Mouse (Mus musculus) liver, embryonic 14.5 days (tissue): Measurements from ENCODE around the gene Tmem127. TPM values are rescaled to one million over a fixed set of nuclear protein-coding genes. Genes with fewer than 3 reads are reported as not detected.
"Not testable (repeated sequence)": the region's sequence is repeated elsewhere in the genome, so short reads cannot be mapped to it uniquely, and the experiment has no call there.

Experiments
- ATAC-seq: fragments of 200-750 bp; cut with Nextera tagmentation; 2 replicates; pipeline ENCODE4 v1.8.0; 2017; ENCODE audit warnings: moderate number of reproducible peaks, mild to moderate bottlenecking, moderate library complexity; ENCODE audit not compliant: insufficient read depth
- DNase-seq, 3 experiments: peaks; one replicate each; pipeline ENCODE4 v3.0.0-alpha.2; 2012 to 2013; ENCODE audit warnings: low read depth in 3 of 3, low spot score in 3 of 3
- H3K27ac ChIP-seq: fragments of 300-500 bp; sonication (generic); 2 replicates; pipeline ENCODE4 v1.5.1; 2014; ENCODE audit warnings: moderate library complexity, mild to moderate bottlenecking, control low read depth, inconsistent platforms
- H3K27me3 ChIP-seq: fragments of 300-500 bp; sonication (generic); 2 replicates; pipeline ENCODE4 v1.6.1; 2014; ENCODE audit warnings: mild to moderate bottlenecking, low read length, moderate library complexity; ENCODE audit not compliant: control insufficient read depth, insufficient read depth
- H3K36me3 ChIP-seq: fragments of 300-500 bp; sonication (generic); replicated peaks from 2 replicates; pipeline ENCODE4 v1.6.1; 2014; ENCODE audit warnings: low read depth; ENCODE audit not compliant: control insufficient read depth, insufficient read depth
- H3K4me1 ChIP-seq, 2 experiments: fragments of 200-500 bp in 1 of 2; fragments of 300-500 bp in 1 of 2; sonication (generic) in 1 of 2; replicated peaks; 2 replicates each; pipeline ENCODE4 v1.6.1; 2012 to 2014; ENCODE audit warnings: antibody characterized with exemption in 1 of 2, inconsistent platforms in 1 of 2, low read length in 1 of 2; ENCODE audit not compliant: control insufficient read depth in 2 of 2, insufficient read depth in 2 of 2
- H3K4me2 ChIP-seq: fragments of 300-500 bp; sonication (generic); 2 replicates; pipeline ENCODE4 v1.6.1; 2014; ENCODE audit warnings: low read depth, mild to moderate bottlenecking, control low read depth, moderate library complexity
- H3K4me3 ChIP-seq, 2 experiments: fragments of 200-500 bp in 1 of 2; fragments of 300-500 bp in 1 of 2; sonication (generic) in 1 of 2; 2 replicates each; pipeline ENCODE4 v1.5.1; 2012 to 2014; ENCODE audit warnings: low read depth in 2 of 2, low read length in 2 of 2, mild to moderate bottlenecking in 2 of 2, control low read depth in 1 of 2, inconsistent platforms in 1 of 2, moderate library complexity in 1 of 2; ENCODE audit not compliant: insufficient read depth in 1 of 2
- H3K9ac ChIP-seq: fragments of 300-500 bp; sonication (generic); replicated peaks from 2 replicates; pipeline ENCODE4 v1.6.1; 2014; ENCODE audit warnings: mild to moderate bottlenecking, control low read depth, moderate library complexity
- H3K9me3 ChIP-seq: fragments of 300-500 bp; sonication (generic); 2 replicates; pipeline ENCODE4 v1.6.1; 2016; ENCODE audit warnings: low read length, mixed read lengths; ENCODE audit not compliant: control insufficient read depth
- CTCF ChIP-seq: IDR thresholded peaks from 2 replicates; pipeline ENCODE4 v1.5.1; 2016; ENCODE audit warnings: antibody characterized with exemption, low read depth, control low read depth
- EP300 ChIP-seq: IDR thresholded peaks from 2 replicates; pipeline ENCODE4 v1.6.1; 2016; ENCODE audit warnings: antibody characterized with exemption, low read depth
- WGBS: fragments of 180-500 bp; shearing (Covaris S2); extraction: QIAGEN DNeasy Blood & Tissue Kit; methylation state at CpG from one replicate; pipeline ENCODE4 v1.1.7; 2014; ENCODE audit not compliant: insufficient replicate concordance; 5-methylcytosine and 5-hydroxymethylcytosine counted together
- polyA plus RNA-seq, 2 experiments: library from polyadenylated mRNA; depleted of rRNA in 1 of 2; stranded (reverse) in 1 of 2; unstranded in 1 of 2; fragments of >200 nt; fragmentation: Nextera tagmentation in 1 of 2; extraction: Ambion mirVana in 1 of 2; gene quantifications; 2 replicates each; pipeline versions ENCODE4 v1.2.1 to v1.2.3; 2012 to 2014

The Tmem127 gene
- polyA plus RNA-seq, 2 experiments, result 7.4 to 8.4 TPM

GRCm38 (mm10) chr2:127297001-127297805 lies 49.5 kb downstream of the Tmem127 start:
- 85% methylated on average over 7 of the region's 7 CpGs for WGBS
- Histone ChIP-seq H3K4me3 (no peak overlapping the region), H3K9me3 (no peaks in the 10 kb centered on the region), H3K27me3 (no peaks in the 10 kb centered on the region), H3K4me1 (no peaks in the 10 kb centered on the region), H3K36me3 (peaks cover 63% of the 10 kb centered on the region), H3K9ac (no peak overlapping the region), H3K4me2 (no peak overlapping the region), H3K27ac (no peak overlapping the region)
- TF ChIP-seq EP300, result no peak
- TF ChIP-seq CTCF, result no peak
- ATAC-seq (no peak), DNase-seq (no peak)

GRCm38 (mm10) chr2:127298056-127298455 lies 50.3 kb downstream of the Tmem127 start:
- Histone ChIP-seq H3K4me1 (no peaks in the 10 kb centered on the region), H3K27me3 (no peaks in the 10 kb centered on the region), H3K4me3 (no peak overlapping the region), H3K9me3 (no peaks in the 10 kb centered on the region), H3K4me2 (no peak overlapping the region), H3K36me3 (peaks cover 59% of the 10 kb centered on the region), H3K27ac (no peak overlapping the region), H3K9ac (no peak overlapping the region)
- ATAC-seq (no peak), DNase-seq (no peak)
- 94% methylated on average over 1 of the region's 1 CpGs for WGBS
- TF ChIP-seq EP300, result no peak
- TF ChIP-seq CTCF, result no peak

- H3K4me2 ChIP-seq, result no peak overlapping the region
- H3K4me3 ChIP-seq, result no peak overlapping the region
- peaks cover 41% of the 10 kb centered on the region for H3K36me3 ChIP-seq
- no peak overlapping the region for H3K9ac ChIP-seq
- ATAC-seq (no peak), DNase-seq (no peak)
- no peaks in the 10 kb centered on the region for H3K4me1 ChIP-seq
- H3K27ac ChIP-seq, result no peak overlapping the region
- no peaks in the 10 kb centered on the region for H3K27me3 ChIP-seq
- no peaks in the 10 kb centered on the region for H3K9me3 ChIP-seq
- 68% methylated on average over 3 of the region's 3 CpGs for WGBS
- no peak for TF ChIP-seq EP300
- TF ChIP-seq CTCF, result no peak
These were observed 53.0 kb downstream of the Tmem127 start for GRCm38 (mm10) chr2:127300701-127301100.

- whole genome bisulfite sequencing, result 74% methylated on average over 3 of the region's 3 CpGs
- Histone ChIP-seq H3K36me3 (peaks cover 30% of the 10 kb centered on the region), H3K4me3 (no peak overlapping the region), H3K9me3 (no peaks in the 10 kb centered on the region), H3K27ac (no peak overlapping the region), H3K4me1 (no peaks in the 10 kb centered on the region), H3K27me3 (no peaks in the 10 kb centered on the region), H3K9ac (no peak overlapping the region), H3K4me2 (no peak overlapping the region)
- ATAC-seq (0 out of 2 replicates have a peak, but pooled peaks have one; percentile 11), DNase-seq (no peak)
- no peak for TF ChIP-seq EP300
- TF ChIP-seq CTCF, result no peak
These were observed 54.2 kb downstream of the Tmem127 start for GRCm38 (mm10) chr2:127301883-127302282.

GRCm38 (mm10) chr2:127304192-127304591 lies 56.5 kb downstream of the Tmem127 start:
- H3K4me2 ChIP-seq, H3K4me3 ChIP-seq, H3K9ac ChIP-seq, H3K4me1 ChIP-seq, H3K27me3 ChIP-seq, H3K27ac ChIP-seq, H3K36me3 ChIP-seq, H3K9me3 ChIP-seq, ATAC-seq: not testable (repeated sequence)
- 67% methylated on average over 4 of the region's 4 CpGs for WGBS
- DNase-seq, result peak in 1 of 3 experiments; percentile 20
